Mouse (Mus musculus): ENCODE results near the gene Lamp1. TPM values are rescaled to one million over a fixed set of nuclear protein-coding genes. Genes with fewer than 3 reads are reported as not detected.
A peak's percentile ranks its signal among the peaks of the same experiment; 100 is the strongest.

Lamp1 gene
- polyA plus RNA-seq, 1 experiment from 2014 or later = 288 TPM

DNA sequence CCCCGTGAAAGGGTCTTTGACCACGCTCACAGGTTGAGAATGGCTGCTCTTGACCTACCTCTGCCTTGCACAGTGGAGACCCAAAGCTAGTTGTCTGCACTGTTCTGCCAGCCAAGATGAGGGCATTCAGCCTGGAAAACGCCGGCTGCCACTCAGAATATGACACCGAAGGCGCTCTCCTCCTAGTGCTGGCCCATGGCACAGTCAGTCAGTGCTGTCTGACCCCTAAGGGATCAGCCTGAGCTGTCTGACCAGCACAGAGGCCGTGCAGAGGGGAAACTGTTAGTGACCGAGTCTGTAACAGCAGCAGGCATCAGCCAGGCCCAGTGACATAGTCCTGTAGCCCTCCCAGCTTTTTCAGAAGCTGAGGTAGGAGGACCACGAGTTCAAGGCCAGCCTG, 28.3 kb downstream of the Lamp1 start:
- no peak overlapping the region for H3K4me3 ChIP-seq (ENCODE audit: low read depth, low read length)
- no peaks in the 10 kb centered on the region for H3K36me3 ChIP-seq (ENCODE audit: control insufficient read depth, insufficient read depth, low read length)
- WGBS = 81% methylated on average over 9 of the region's 9 CpGs
- H3K27me3 ChIP-seq (ENCODE audit: control insufficient read depth, insufficient read depth, low read length) = no peaks in the 10 kb centered on the region
- ATAC-seq (ENCODE audit: low read depth) = no peak
- no peak overlapping the region for H3K4me2 ChIP-seq (ENCODE audit: low read depth, low read length)
- H3K4me1 ChIP-seq (ENCODE audit: control insufficient read depth, insufficient read depth, low read length) = no peaks in the 10 kb centered on the region
- H3K9me3 ChIP-seq (ENCODE audit: control insufficient read depth, low read length) = no peaks in the 10 kb centered on the region
- H3K9ac ChIP-seq (replicated peaks; ENCODE audit: low read depth, low read length) = no peak overlapping the region
- H3K27ac ChIP-seq (ENCODE audit: low read depth, low read length) = no peak overlapping the region

DNA sequence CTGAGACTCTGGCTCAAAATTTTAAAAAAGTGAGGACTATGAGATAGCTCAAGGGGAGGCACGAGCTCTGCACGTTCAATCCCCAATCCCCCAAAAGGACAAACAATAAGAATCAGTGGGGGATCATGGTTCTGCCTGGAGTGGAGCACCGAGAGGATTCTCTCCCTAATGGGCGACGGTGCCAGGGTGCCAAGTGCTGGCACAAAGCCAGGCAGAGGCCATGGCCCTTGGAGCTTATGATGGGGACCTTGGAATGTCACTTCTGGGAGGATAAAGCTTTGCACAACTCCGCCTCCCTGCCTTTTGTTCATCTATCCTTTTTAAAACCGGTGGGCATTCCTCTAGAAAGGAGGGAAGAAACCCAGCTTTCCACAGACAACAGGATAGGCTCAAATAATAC, 28.7 kb downstream of the Lamp1 start:
- H3K4me2 ChIP-seq (ENCODE audit: low read depth, low read length) = no peak overlapping the region
- no peak overlapping the region for H3K4me3 ChIP-seq (ENCODE audit: low read depth, low read length)
- H3K36me3 ChIP-seq (ENCODE audit: control insufficient read depth, insufficient read depth, low read length) = no peaks in the 10 kb centered on the region
- no peak overlapping the region for H3K9ac ChIP-seq (replicated peaks; ENCODE audit: low read depth, low read length)
- no peaks in the 10 kb centered on the region for H3K27me3 ChIP-seq (ENCODE audit: control insufficient read depth, insufficient read depth, low read length)
- H3K4me1 ChIP-seq (ENCODE audit: control insufficient read depth, insufficient read depth, low read length) = no peaks in the 10 kb centered on the region
- H3K27ac ChIP-seq (ENCODE audit: low read depth, low read length) = no peak overlapping the region
- ATAC-seq (ENCODE audit: low read depth) = no peak
- WGBS = 68% methylated on average over 7 of the region's 7 CpGs
- H3K9me3 ChIP-seq (ENCODE audit: control insufficient read depth, low read length) = no peaks in the 10 kb centered on the region

DNA sequence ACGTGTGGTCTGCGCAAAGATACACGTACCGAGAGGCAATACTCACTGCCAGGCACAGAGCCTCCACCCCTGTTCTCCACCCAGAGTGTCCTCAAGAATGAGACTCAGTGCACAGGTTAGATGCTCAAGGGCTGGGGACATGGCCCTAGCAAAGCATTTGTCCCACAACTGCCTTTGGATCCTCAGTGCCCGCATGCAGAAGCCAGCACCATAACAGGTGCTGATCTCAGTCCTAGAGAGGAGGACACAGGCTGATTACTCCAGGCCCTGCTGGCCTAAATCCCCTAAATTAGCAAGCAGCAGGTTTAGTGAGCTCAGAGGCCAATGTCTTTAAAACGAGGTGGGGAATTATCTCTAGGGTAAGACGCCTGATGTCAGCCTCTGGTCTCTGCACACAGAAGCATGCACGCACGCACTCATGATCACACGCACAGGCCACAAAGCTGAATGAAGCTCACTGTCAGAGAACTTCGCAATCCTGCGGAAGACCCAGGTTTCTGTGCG, 29.1 kb downstream of the Lamp1 start:
- Histone ChIP-seq H3K4me3 (ENCODE audit: low read depth, low read length) (no peak overlapping the region), H3K9me3 (ENCODE audit: control insufficient read depth, low read length) (no peaks in the 10 kb centered on the region), H3K27ac (ENCODE audit: low read depth, low read length) (no peak overlapping the region), H3K9ac (replicated peaks; ENCODE audit: low read depth, low read length) (no peak overlapping the region), H3K27me3 (ENCODE audit: control insufficient read depth, insufficient read depth, low read length) (no peaks in the 10 kb centered on the region), H3K36me3 (ENCODE audit: control insufficient read depth, insufficient read depth, low read length) (no peaks in the 10 kb centered on the region), H3K4me2 (ENCODE audit: low read depth, low read length) (no peak overlapping the region), H3K4me1 (ENCODE audit: control insufficient read depth, insufficient read depth, low read length) (no peaks in the 10 kb centered on the region)
- ATAC-seq (ENCODE audit: low read depth) = no peak
- WGBS = 92% methylated on average over 13 of the region's 13 CpGs

DNA sequence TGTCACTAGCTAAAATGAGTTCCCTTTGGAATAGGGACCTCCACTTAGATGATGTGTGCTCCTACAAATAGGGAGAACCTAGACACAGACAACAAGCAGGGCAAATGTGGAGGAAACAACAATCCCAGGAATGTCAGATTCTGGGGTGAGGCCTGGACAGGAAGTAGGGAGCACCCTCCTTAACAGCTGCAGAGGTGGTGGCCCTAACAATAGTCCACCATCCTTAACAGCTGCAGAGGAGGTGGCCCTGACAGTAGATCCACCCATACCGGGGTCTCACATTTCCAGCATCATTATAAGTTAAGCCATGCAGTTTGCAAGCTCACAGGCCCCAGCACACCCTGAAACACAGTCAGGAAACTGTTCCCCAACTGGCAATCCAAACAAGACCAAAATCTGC, 29.9 kb downstream of the Lamp1 start:
- H3K27me3 ChIP-seq (ENCODE audit: control insufficient read depth, insufficient read depth, low read length) = no peaks in the 10 kb centered on the region
- H3K4me1 ChIP-seq (ENCODE audit: control insufficient read depth, insufficient read depth, low read length) = no peaks in the 10 kb centered on the region
- ATAC-seq (ENCODE audit: low read depth) = no peak
- H3K36me3 ChIP-seq (ENCODE audit: control insufficient read depth, insufficient read depth, low read length) = no peaks in the 10 kb centered on the region
- H3K9ac ChIP-seq (replicated peaks; ENCODE audit: low read depth, low read length) = no peak overlapping the region
- 88% methylated on average over 1 of the region's 1 CpGs for WGBS
- no peak overlapping the region for H3K4me3 ChIP-seq (ENCODE audit: low read depth, low read length)
- no peaks in the 10 kb centered on the region for H3K9me3 ChIP-seq (ENCODE audit: control insufficient read depth, low read length)
- H3K27ac ChIP-seq (ENCODE audit: low read depth, low read length) = no peak overlapping the region
- no peak overlapping the region for H3K4me2 ChIP-seq (ENCODE audit: low read depth, low read length)

DNA sequence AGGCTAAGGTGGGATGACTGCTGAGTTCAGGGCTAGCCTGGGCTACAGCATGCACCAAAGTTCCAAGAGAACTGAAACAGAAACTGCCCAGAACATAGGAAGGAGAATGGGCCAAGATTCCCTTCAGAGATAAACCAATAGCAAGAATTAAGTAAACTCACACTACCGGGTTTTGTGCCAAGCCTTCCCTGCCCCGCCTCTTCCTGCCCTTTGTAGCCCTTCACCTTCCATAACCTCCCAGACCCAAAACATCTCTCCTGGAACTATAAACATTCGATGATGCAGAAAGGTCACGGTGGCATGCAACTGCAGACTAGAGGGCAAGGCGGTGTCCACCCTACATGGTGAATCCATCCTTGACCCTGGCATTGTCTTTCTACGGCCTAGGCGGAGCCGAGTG, 31.3 kb downstream of the Lamp1 start:
- 88% methylated on average over 8 of the region's 8 CpGs for WGBS
- H3K4me3 ChIP-seq (ENCODE audit: low read depth, low read length) = no peak overlapping the region
- no peak overlapping the region for H3K9ac ChIP-seq (replicated peaks; ENCODE audit: low read depth, low read length)
- ATAC-seq (ENCODE audit: low read depth) = no peak
- no peaks in the 10 kb centered on the region for H3K36me3 ChIP-seq (ENCODE audit: control insufficient read depth, insufficient read depth, low read length)
- H3K4me2 ChIP-seq (ENCODE audit: low read depth, low read length) = no peak overlapping the region
- no peaks in the 10 kb centered on the region for H3K9me3 ChIP-seq (ENCODE audit: control insufficient read depth, low read length)
- no peaks in the 10 kb centered on the region for H3K4me1 ChIP-seq (ENCODE audit: control insufficient read depth, insufficient read depth, low read length)
- H3K27me3 ChIP-seq (ENCODE audit: control insufficient read depth, insufficient read depth, low read length) = no peaks in the 10 kb centered on the region
- H3K27ac ChIP-seq (ENCODE audit: low read depth, low read length) = no peak overlapping the region

DNA sequence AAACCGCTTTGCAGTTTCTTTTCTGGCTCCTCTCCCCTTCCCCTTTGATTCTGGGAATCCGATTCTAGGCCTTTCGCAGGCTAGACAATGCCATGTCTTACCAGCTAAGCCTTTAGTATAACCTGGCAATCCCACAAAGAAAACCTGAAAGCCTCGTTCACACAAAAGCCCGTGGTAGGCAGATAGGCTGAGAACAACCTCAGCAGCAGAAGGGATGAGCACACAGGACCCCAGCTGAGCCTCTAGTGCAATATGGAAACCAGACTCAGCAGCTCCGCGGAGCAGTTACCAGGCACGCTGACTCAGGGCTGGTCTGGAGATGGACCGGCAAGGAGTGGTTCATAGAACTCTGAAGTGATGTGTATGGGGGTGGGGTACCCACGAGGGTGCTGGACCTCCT, 35.9 kb downstream of the Lamp1 start:
- Histone ChIP-seq H3K9me3 (ENCODE audit: control insufficient read depth, low read length) (no peaks in the 10 kb centered on the region), H3K27ac (ENCODE audit: low read depth, low read length) (no peak overlapping the region), H3K36me3 (ENCODE audit: control insufficient read depth, insufficient read depth, low read length) (no peaks in the 10 kb centered on the region), H3K4me1 (ENCODE audit: control insufficient read depth, insufficient read depth, low read length) (no peaks in the 10 kb centered on the region), H3K9ac (replicated peaks; ENCODE audit: low read depth, low read length) (no peak overlapping the region), H3K4me3 (ENCODE audit: low read depth, low read length) (no peak overlapping the region), H3K27me3 (ENCODE audit: control insufficient read depth, insufficient read depth, low read length) (no peaks in the 10 kb centered on the region; the same call in 1 of the 2 replicates), H3K4me2 (ENCODE audit: low read depth, low read length) (no peak overlapping the region)
- no peak for ATAC-seq (ENCODE audit: low read depth)
- WGBS = 47% methylated on average over 10 of the region's 10 CpGs

DNA sequence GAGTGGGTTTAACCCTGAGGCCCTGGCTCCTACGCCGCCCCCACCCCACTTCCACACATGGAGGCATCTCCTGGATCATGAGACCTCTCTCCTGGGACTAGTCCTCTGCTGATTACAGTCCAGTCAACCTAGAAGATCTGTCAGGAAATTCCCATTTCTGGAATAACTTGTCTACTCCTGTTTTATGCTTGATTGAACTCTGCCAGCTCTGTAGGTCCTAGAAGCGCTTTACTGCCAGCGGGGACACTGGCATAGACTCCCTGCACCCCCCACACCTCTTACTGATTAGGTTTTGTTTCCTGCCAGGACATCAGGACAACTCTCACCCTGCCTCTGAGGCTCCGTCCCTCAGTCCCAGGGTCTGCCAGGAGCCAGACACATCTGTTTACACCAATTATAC, 38.5 kb downstream of the Lamp1 start:
- no peak for ATAC-seq (ENCODE audit: low read depth)
- 89% methylated on average over 5 of the region's 5 CpGs for WGBS
- Histone ChIP-seq H3K4me1 (ENCODE audit: control insufficient read depth, insufficient read depth, low read length) (no peaks in the 10 kb centered on the region), H3K4me2 (ENCODE audit: low read depth, low read length) (no peak overlapping the region), H3K9me3 (ENCODE audit: control insufficient read depth, low read length) (no peaks in the 10 kb centered on the region), H3K36me3 (ENCODE audit: control insufficient read depth, insufficient read depth, low read length) (no peaks in the 10 kb centered on the region), H3K9ac (replicated peaks; ENCODE audit: low read depth, low read length) (no peak overlapping the region), H3K4me3 (ENCODE audit: low read depth, low read length) (no peak overlapping the region), H3K27ac (ENCODE audit: low read depth, low read length) (no peak overlapping the region), H3K27me3 (ENCODE audit: control insufficient read depth, insufficient read depth, low read length) (peaks cover 13% of the 10 kb centered on the region; the same call in 1 of the 2 replicates)

DNA sequence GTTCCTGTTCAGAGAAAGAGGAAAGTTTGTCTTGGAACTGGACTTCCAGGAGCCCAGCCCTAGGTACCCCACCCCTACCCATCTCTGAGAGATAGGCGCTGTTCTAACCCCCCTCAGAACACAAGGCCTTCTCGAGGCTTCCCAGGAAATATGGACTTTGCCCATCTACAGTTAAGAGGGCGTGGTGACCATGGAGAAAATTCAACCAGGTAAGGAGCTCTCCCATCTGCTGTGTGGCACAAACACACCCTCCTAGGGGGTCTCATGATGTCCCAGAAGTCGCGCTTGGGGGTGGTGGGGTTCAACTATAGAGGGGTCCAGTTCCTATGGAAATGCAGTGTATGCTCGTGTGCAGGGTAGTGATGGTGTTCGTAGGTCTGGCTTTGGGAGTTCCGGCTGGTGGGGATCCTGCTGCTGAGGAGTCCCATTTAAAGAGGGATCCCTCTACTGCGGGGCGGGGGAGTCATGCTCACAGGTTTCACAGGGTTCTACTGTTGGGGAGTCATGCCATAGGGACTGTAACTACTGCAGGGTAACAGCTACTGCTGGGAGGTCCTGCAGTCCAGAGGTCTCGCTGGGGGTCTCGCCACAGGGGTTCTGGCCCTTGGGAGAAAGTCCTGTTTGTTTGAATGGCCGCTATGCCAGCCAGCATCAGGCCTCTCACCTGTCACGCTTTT, 40.6 kb downstream of the Lamp1 start:
- ATAC-seq (ENCODE audit: low read depth) = no peak
- H3K9me3 ChIP-seq (ENCODE audit: control insufficient read depth, low read length) = no peaks in the 10 kb centered on the region
- WGBS = 24% methylated on average over 14 of the region's 14 CpGs
- H3K36me3 ChIP-seq (ENCODE audit: control insufficient read depth, insufficient read depth, low read length) = no peaks in the 10 kb centered on the region
- peak overlapping the region; percentile 86 for H3K4me2 ChIP-seq (ENCODE audit: low read depth, low read length)
- H3K4me3 ChIP-seq (ENCODE audit: low read depth, low read length) = peak overlapping the region; percentile 74
- no peaks in the 10 kb centered on the region for H3K4me1 ChIP-seq (ENCODE audit: control insufficient read depth, insufficient read depth, low read length)
- peaks cover 17% of the 10 kb centered on the region; the same call in 1 of the 2 replicates for H3K27me3 ChIP-seq (ENCODE audit: control insufficient read depth, insufficient read depth, low read length)
- peak overlapping the region; percentile 56 for H3K9ac ChIP-seq (replicated peaks; ENCODE audit: low read depth, low read length)
- H3K27ac ChIP-seq (ENCODE audit: low read depth, low read length) = no peak overlapping the region

DNA sequence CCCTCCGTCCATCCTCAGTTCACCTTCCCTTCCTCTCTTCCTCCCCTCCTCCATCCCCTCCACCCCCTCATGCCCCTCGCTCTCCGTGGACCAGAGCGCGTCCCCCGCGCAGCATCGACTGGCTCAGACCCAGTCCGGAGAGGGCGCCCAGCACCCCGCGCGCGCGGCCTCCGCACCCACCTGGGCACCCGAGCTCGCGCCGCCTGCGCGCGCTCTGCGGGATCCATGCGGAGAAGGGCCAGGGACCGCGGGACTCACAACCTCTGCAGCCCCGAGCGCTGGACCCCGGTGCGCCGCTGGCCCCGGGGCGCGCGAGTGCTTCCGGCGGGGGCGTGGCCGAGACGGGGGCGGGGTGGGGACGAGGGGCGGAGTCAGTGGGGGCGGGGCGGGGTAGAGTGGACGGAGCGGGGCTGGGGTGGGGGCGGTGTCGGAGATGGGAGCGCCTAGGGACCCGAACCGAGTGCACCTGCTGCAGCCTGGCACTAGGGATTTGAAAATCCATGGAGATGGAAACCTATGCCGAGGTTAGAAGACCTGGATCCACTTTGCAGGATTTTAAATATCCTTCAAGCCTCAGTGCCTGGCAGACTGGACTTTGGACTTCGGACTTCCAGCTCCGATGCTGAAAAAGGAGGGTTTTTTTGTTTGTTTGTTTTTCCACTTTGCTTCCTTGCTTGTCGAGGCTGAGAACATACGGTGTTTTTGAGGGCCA, 41.5 kb downstream of the Lamp1 start, which contains the start of gene Grtp1:
Gene Grtp1 (minus strand): TSS at position 320 of the 712 bp plus-strand sequence.
- peak; percentile 74 for ATAC-seq (ENCODE audit: low read depth)
- Histone ChIP-seq H3K4me1 (ENCODE audit: control insufficient read depth, insufficient read depth, low read length) (no peaks in the 10 kb centered on the region), H3K36me3 (ENCODE audit: control insufficient read depth, insufficient read depth, low read length) (no peaks in the 10 kb centered on the region), H3K4me2 (ENCODE audit: low read depth, low read length) (peak within 1 kb of the TSS; percentile 86), H3K27ac (ENCODE audit: low read depth, low read length) (no peak within 1 kb of the TSS), H3K9ac (replicated peaks; ENCODE audit: low read depth, low read length) (peak within 1 kb of the TSS; percentile 56), H3K4me3 (ENCODE audit: low read depth, low read length) (peak within 1 kb of the TSS; percentile 74), H3K9me3 (ENCODE audit: control insufficient read depth, low read length) (no peaks in the 10 kb centered on the region), H3K27me3 (ENCODE audit: control insufficient read depth, insufficient read depth, low read length) (peaks cover 17% of the 10 kb centered on the region; the same call in 1 of the 2 replicates)
- under 1% methylated on average over 49 of the region's 58 CpGs for WGBS

Data from neural tube, embryonic 14.5 days (tissue).